Mouse (Mus musculus): Measurements from ENCODE around the gene Dip2c. TPM values are rescaled to one million over a fixed set of nuclear protein-coding genes. Genes with fewer than 3 reads are reported as not detected.

Dip2c gene
- total RNA-seq, 1 experiment from 2014 or later: 5.7 TPM

DNA sequence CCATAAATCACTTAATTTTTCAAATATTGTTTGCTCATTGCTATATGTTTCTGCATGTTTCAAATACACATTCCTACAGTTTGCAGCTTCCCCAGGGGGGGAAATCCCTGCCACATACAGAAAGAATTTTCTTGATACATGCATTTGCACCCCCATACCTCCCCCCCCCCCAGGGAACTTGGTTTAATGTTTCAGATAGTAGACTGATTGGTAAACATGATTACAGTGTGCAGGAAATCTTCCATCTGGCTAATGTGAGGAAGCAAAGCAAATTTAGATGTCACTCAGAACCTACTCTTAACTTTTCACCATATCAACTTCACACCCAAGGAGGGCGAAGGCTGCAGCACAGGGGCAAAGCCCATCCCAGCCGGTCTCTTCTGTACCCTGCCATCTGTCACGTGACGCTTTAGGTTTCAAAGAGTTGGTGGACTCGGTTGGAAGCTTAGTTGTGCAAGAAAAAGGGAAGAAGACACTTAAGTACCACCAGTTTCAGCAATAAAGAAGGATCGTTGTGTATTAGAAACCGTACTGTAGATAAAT is 391.7 kb downstream of the Dip2c start:
- no peak for ATAC-seq (replicated peaks in 1 of 2; ENCODE audit: insufficient read depth in 1 of 2, low FRiP score in 2 of 2, low TSS enrichment in 1 of 2, low read depth in 1 of 2, poor library complexity in 2 of 2, severe bottlenecking in 2 of 2)

DNA sequence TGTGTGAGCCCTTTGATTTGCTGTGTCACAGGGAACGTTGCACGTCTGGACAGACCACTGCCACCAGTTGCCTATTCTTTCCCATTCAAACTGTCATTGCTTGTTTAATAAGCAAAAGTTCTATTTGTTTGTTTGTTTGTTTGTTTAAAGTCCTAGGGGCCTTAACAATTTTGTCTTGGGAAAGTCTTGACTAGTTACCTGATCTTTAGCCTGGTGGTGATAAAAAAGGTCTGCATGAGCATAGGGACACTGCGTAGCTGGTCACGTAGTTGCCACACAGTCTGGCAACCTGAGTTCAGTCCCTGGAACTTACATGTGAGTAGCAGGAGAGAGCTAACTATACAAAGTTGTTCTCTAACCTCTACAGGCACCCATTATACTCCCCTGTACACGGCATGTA is 392.9 kb downstream of the Dip2c start:
- ATAC-seq (replicated peaks in 1 of 2; ENCODE audit: insufficient read depth in 1 of 2, low FRiP score in 2 of 2, low TSS enrichment in 1 of 2, low read depth in 1 of 2, poor library complexity in 2 of 2, severe bottlenecking in 2 of 2): no peak

DNA sequence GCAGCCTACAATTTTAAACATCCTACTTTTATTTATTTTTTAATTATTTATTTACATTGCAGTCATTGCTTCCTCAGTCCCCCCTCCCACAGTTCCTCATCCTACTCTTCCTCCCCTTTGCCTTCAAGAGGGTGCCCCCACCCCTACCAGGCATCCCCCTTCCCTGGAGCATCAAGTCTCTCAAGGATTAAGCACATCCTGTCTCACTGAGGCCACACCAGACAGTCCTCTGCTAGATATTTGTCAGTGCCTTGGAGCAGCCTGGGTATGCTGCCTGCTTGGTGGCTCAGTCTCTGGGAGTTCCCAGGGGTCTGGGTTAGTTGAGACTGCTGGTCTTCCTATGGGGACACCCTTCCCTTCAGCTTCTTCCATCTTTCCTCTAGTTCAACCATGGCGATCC is 397.8 kb downstream of the Dip2c start:
- no peak for ATAC-seq (replicated peaks in 1 of 2; ENCODE audit: insufficient read depth in 1 of 2, low FRiP score in 2 of 2, low TSS enrichment in 1 of 2, low read depth in 1 of 2, poor library complexity in 2 of 2, severe bottlenecking in 2 of 2)

DNA sequence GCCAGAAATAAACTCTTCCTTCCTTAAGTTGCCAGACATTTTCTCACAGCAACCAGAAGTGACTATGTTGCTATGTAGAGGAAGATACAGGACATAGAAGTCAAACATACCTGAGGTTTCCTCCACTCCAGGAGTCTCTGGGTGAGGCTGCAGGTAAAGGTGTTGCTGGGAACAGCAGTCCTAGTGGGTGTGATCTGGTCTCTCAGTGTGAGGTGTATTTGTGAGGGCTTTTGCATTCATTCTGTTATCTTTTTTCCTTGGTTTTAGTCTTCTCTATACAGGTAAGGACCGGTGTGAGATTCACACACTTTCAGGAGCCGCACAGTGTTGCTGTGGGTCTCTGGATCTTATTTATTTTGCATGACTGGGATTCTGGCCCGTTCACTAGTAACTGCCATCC is 405.2 kb downstream of the Dip2c start:
- no peak for ATAC-seq (replicated peaks in 1 of 2; ENCODE audit: insufficient read depth in 1 of 2, low FRiP score in 2 of 2, low TSS enrichment in 1 of 2, low read depth in 1 of 2, poor library complexity in 2 of 2, severe bottlenecking in 2 of 2)

DNA sequence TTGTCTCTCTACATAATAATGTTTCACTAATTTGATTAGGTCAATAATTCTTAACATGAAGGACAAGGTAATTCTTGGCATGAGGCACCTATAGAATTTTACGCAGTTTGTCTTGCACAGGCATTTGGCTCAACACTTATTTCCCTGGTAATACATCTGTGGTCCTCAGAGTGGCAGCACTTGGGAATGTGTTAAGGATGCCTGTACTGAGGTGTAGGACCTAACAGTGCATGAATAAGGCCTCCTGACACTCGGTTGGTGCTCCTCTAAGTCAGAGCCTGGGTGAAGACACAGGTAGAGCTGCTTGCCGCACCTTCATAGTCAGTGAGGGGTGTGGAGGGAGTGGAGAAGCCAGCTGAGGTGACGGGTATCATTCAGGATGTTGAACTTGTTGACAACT is 407.0 kb downstream of the Dip2c start:
- no peak for ATAC-seq (replicated peaks in 1 of 2; ENCODE audit: insufficient read depth in 1 of 2, low FRiP score in 2 of 2, low TSS enrichment in 1 of 2, low read depth in 1 of 2, poor library complexity in 2 of 2, severe bottlenecking in 2 of 2)

DNA sequence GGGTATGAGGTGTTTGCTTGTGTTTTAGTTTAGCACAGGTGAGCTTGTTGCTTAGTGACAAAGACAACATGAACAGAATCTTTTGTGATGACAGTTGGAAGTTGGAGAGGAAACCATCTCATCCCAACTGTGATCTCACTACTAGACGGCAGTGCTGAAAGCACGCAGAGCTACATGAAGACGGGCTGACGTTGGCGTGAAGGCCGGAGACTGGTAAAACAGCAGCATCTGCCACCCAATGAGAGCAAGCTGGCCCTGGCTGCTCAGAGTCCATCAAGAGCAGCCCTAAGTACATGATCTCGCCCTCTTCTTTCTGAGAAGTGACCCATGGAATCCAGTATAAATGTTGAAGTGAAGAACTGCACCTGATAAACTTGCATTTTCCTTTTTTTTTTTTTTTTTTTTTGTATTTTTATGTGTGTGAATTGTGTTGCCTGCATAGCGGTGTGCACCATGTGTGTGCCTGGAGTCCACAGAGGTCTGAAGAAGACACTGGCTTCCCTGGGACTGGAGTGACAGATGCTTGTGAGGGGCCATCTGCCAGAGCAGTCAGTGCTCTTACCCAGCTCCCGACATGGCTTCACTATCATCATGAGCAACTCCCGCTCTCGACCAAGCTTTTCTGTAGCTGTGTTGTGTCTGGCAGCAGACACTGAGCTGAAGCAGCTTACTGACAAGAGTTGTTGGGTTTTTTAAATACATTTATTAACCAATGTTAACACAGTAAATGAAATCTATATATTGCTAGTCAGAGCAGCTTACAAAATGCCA is 408.0 kb downstream of the Dip2c start:
- ATAC-seq (replicated peaks in 1 of 2; ENCODE audit: insufficient read depth in 1 of 2, low FRiP score in 2 of 2, low TSS enrichment in 1 of 2, low read depth in 1 of 2, poor library complexity in 2 of 2, severe bottlenecking in 2 of 2): no peak

GRCm38 (mm10) chr13:9686261-9686660 is 409.9 kb downstream of the Dip2c start:
- no peak for ATAC-seq (replicated peaks in 1 of 2; ENCODE audit: insufficient read depth in 1 of 2, low FRiP score in 2 of 2, low TSS enrichment in 1 of 2, low read depth in 1 of 2, poor library complexity in 2 of 2, severe bottlenecking in 2 of 2)

DNA sequence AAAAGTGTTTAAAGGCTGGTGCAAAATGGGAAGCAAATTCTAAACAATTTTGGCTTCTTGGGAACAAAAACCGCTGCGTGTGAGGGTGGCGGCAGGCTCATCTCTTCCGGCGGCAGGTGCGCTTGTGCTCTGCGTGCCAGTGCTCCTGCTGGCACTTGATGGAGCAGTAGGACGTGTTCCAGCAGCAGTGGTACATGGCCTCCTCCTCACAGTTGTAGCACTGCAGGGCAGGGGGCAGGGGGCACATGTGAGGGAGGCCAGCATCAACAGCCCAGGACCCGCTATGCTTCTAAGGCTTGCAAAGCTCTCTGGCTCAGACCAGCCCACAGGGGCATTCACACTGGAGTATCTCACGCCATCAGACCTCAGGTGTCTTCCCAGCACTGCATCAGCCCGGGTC is 410.4 kb downstream of the Dip2c start:
- no peak for ATAC-seq (replicated peaks in 1 of 2; ENCODE audit: insufficient read depth in 1 of 2, low FRiP score in 2 of 2, low TSS enrichment in 1 of 2, low read depth in 1 of 2, poor library complexity in 2 of 2, severe bottlenecking in 2 of 2)

GRCm38 (mm10) chr13:9689366-9689765 is 413.0 kb downstream of the Dip2c start:
- ATAC-seq (replicated peaks in 1 of 2; ENCODE audit: insufficient read depth in 1 of 2, low FRiP score in 2 of 2, low TSS enrichment in 1 of 2, low read depth in 1 of 2, poor library complexity in 2 of 2, severe bottlenecking in 2 of 2): no peak

- no peak for ATAC-seq (replicated peaks in 1 of 2; ENCODE audit: insufficient read depth in 1 of 2, low FRiP score in 2 of 2, low TSS enrichment in 1 of 2, low read depth in 1 of 2, poor library complexity in 2 of 2, severe bottlenecking in 2 of 2)
These were observed 416.5 kb downstream of the Dip2c start for GRCm38 (mm10) chr13:9692876-9693275.

- ATAC-seq (replicated peaks in 1 of 2; ENCODE audit: insufficient read depth in 1 of 2, low FRiP score in 2 of 2, low TSS enrichment in 1 of 2, low read depth in 1 of 2, poor library complexity in 2 of 2, severe bottlenecking in 2 of 2): no peak
These were observed 418.3 kb downstream of the Dip2c start for GRCm38 (mm10) chr13:9694651-9695050.

DNA sequence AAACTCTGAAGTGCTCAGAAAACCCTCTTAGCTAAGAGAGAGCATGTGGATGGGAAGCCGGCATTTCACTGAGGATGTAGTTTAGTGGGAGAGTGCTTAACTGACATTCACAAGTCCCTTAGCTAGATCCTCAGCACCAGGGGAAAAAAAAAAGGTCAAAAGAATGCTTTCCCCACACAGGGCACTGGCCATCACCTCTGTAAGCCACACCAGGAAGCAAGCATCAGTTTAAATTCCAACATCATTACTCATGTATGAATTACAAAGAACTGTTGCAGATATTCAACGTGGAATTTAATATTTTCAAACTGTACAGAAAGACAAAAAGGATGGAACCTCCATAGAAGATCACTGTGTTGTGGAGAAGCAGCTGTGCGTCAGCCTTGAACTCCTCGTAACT is 419.1 kb downstream of the Dip2c start:
- no peak for ATAC-seq (replicated peaks in 1 of 2; ENCODE audit: insufficient read depth in 1 of 2, low FRiP score in 2 of 2, low TSS enrichment in 1 of 2, low read depth in 1 of 2, poor library complexity in 2 of 2, severe bottlenecking in 2 of 2)

DNA sequence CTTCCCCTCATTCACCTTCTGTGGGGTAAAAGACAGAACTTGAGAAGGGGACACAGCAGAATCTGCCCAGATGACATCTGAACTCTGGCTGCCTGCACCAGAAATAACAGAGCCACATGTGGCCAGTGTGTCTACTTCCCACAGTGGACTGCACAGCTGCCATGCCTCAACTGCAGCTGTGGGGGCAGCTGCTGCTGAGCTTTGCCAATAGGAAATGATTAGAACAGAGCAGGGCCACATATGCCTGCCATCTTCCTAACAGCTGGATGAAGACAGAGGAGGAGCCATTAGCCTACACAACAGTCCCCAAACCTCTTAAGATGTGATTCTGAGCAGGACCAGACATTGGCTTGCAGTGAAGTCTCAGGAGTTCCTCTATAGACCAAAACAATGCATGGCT is 419.5 kb downstream of the Dip2c start:
- ATAC-seq (replicated peaks in 1 of 2; ENCODE audit: insufficient read depth in 1 of 2, low FRiP score in 2 of 2, low TSS enrichment in 1 of 2, low read depth in 1 of 2, poor library complexity in 2 of 2, severe bottlenecking in 2 of 2): no peak

DNA sequence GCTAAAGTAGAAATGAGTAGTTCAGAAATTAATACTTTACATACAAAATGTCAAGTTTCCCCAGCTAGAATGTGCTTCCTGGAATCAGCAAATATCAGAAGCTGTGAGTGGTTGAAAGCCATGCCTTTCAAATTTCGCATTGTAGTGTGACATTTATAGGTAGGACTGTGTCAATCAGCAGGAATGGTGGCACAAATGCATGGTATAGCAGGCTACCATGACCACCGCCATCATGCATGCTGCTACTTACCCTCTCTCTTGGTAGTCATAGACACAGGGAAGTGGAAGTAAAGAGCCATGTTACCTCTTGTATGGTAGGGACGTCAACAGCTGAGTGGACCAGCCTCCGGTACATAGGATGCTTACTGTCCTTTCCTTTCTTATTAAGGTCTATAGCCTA is 421.0 kb downstream of the Dip2c start:
- no peak for ATAC-seq (replicated peaks in 1 of 2; ENCODE audit: insufficient read depth in 1 of 2, low FRiP score in 2 of 2, low TSS enrichment in 1 of 2, low read depth in 1 of 2, poor library complexity in 2 of 2, severe bottlenecking in 2 of 2)

DNA sequence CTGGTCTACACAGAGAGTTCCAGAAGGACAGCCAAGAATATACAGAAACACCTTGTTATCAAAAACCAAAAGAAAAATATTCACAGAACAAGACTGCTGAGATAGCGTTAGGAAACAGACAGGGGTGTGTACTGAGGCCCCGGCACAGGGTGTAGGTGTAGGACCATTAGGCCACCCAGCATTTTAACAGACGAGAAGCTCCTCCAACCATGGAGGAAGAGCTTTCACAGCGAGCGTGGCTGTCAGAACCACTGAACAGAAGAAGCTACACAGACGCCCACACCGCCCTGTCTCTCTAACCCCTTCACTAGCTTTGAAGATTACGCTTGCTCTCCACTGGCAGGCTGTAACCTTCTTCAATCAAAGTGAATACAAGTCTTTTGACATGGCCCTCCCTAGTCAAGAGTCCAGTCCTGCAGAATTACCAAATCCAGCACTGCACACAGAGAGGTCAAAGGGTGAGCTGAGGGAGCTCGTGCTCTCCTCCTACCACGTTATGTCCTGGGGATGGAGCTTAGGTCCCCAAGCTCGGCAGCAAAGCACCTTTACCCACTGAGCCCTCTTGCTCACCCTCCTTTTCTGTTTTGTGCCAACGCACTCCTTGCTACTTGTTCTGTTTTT is 426.4 kb downstream of the Dip2c start:
- no peak for ATAC-seq (replicated peaks in 1 of 2; ENCODE audit: insufficient read depth in 1 of 2, low FRiP score in 2 of 2, low TSS enrichment in 1 of 2, low read depth in 1 of 2, poor library complexity in 2 of 2, severe bottlenecking in 2 of 2)

- ATAC-seq (replicated peaks in 1 of 2; ENCODE audit: insufficient read depth in 1 of 2, low FRiP score in 2 of 2, low TSS enrichment in 1 of 2, low read depth in 1 of 2, poor library complexity in 2 of 2, severe bottlenecking in 2 of 2): no peak
These were observed 430.4 kb downstream of the Dip2c start for GRCm38 (mm10) chr13:9706720-9707119.

- no peak for ATAC-seq (replicated peaks in 1 of 2; ENCODE audit: insufficient read depth in 1 of 2, low FRiP score in 2 of 2, low TSS enrichment in 1 of 2, low read depth in 1 of 2, poor library complexity in 2 of 2, severe bottlenecking in 2 of 2)
These were observed 432.3 kb downstream of the Dip2c start for GRCm38 (mm10) chr13:9708433-9709240.

- ATAC-seq (replicated peaks in 1 of 2; ENCODE audit: insufficient read depth in 1 of 2, low FRiP score in 2 of 2, low TSS enrichment in 1 of 2, low read depth in 1 of 2, poor library complexity in 2 of 2, severe bottlenecking in 2 of 2): no peak
These were observed 436.1 kb downstream of the Dip2c start for GRCm38 (mm10) chr13:9712409-9712808.

Data from hematopoietic stem cell, adult 5-6 weeks (primary cell).